Mouse (Mus musculus) neutrophil, adult 65 days (primary cell): Measurements from ENCODE around the gene Plekhm1. TPM values are rescaled to one million over a fixed set of nuclear protein-coding genes. Genes with fewer than 3 reads are reported as not detected.

ENCODE experiments used
- total RNA-seq: library from RNA; stranded (reverse); gene quantifications from 2 replicates; pipeline ENCODE4 v1.2.4, GENCODE M21; 2023

Plekhm1 gene
- total RNA-seq: 52.4 and 67.9 TPM in 2 replicates

GRCm38 (mm10) chr11:103411981-103412949 lies at the start of gene Plekhm1:
Plekhm1 (minus strand) TSS chr11:103412687.

GRCm38 (mm10) chr11:103363214-103364148 lies 49.0 kb downstream of the Plekhm1 start, which contains the start of gene Arhgap27:
Arhgap27 (minus strand) TSS chr11:103363692.

Other genes with a start within 250 kb of the Plekhm1 start
- 708 and 878 TPM in 2 replicates for gene Fmnl1, start 241.6 kb downstream of the Plekhm1 start, total RNA-seq
- gene 1700023F06Rik, start 204.1 kb downstream of the Plekhm1 start, total RNA-seq: not detected in 2 replicates
- not detected in 2 replicates for gene Spata32, start 194.3 kb downstream of the Plekhm1 start, total RNA-seq
- gene Map3k14, start 145.2 kb downstream of the Plekhm1 start, total RNA-seq: 19.8 and 21.3 TPM in 2 replicates
- 42.6 and 58.0 TPM in 2 replicates for gene Arhgap27, start 49.0 kb downstream of the Plekhm1 start, total RNA-seq
- gene Lrrc37a, start 91.9 kb upstream of the Plekhm1 start, total RNA-seq: not detected in 2 replicates
- not detected in 2 replicates for gene Gm884, start 208.5 kb upstream of the Plekhm1 start, total RNA-seq
- gene Lyzl6, start 226.2 kb upstream of the Plekhm1 start, total RNA-seq: not detected in 2 replicates
- not detected in 2 replicates for gene Rprml, start 236.9 kb upstream of the Plekhm1 start, total RNA-seq